Mouse (Mus musculus): ENCODE measurements around the gene Hivep3. TPM values are rescaled to one million over a fixed set of nuclear protein-coding genes. Genes with fewer than 3 reads are reported as not detected.
A peak's percentile ranks its signal among the peaks of the same experiment; 100 is the strongest.

The Hivep3 gene
- total RNA-seq, 2 experiments from 2014 or later, result 46.5 to 54.8 TPM

GRCm38 (mm10) chr4:119775913-119776312, 42.3 kb downstream of the Hivep3 start:
- no peak for TF ChIP-seq CTCF (conservative IDR thresholded peaks at IDR 0.05)
- no peak for DNase-seq (ENCODE audit: low spot score in 2 of 2)
- Histone ChIP-seq H3K4me3 (no peak overlapping the region), H3K27ac (no peak overlapping the region)

- Histone ChIP-seq H3K4me3 (no peak overlapping the region), H3K27ac (no peak overlapping the region)
- no peak for DNase-seq (ENCODE audit: low spot score in 2 of 2)
- TF ChIP-seq CTCF (conservative IDR thresholded peaks at IDR 0.05), result no peak
Observed at GRCm38 (mm10) chr4:119777146-119777545, 43.6 kb downstream of the Hivep3 start.

GRCm38 (mm10) chr4:119779561-119780400, 46.2 kb downstream of the Hivep3 start:
- Histone ChIP-seq H3K4me3 (no peak overlapping the region), H3K27ac (peak overlapping the region; percentile 11; the same call in 1 of the 2 replicates)
- peak in 1 of 2 experiments; percentile 37 for DNase-seq (ENCODE audit: low spot score in 2 of 2)
- TF ChIP-seq CTCF (conservative IDR thresholded peaks at IDR 0.05), result no peak

DNA sequence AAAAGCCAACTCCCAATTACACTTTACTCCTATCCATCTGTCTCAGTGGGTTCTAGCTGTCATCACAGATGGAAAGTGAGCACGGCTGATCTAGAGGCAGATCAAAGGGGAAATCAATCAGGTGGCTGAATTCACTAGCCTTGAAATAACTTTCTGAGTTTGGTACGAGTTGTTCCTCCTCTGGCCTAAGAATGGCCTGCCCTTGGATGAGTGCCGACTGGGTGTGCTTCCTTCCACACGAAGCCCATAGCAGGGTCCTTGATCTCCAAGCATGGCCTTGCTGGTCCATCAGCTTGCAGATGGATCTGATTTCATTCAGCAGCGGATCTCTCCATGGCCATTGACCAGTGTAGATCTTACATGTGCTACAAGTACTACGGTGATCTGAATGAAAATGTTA, 47.3 kb downstream of the Hivep3 start:
- Histone ChIP-seq H3K27ac (no peak overlapping the region), H3K4me3 (no peak overlapping the region)
- TF ChIP-seq CTCF (conservative IDR thresholded peaks at IDR 0.05), result no peak
- DNase-seq (ENCODE audit: low spot score in 2 of 2), result peak in 1 of 2 experiments; percentile 31

DNA sequence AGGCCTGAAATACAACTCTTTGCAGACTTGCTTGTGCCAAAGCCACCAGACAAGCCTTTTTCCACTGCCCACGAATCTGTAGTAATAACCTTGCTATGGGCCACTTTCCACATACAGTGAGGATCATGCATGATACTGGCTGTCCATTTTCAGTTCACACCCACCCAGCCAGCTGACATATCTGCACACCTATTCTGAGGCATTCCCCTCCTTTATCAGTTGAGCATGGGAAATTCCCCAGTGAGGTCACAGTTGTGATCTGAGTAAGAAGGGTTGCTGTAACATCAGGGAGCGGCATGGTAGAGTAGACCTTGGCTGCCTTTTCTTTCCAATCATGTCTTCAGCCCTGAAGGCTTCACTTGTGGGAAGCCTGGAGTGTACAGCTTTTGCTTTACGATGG, 51.4 kb downstream of the Hivep3 start:
- no peak overlapping the region for H3K4me3 ChIP-seq
- no peak overlapping the region for H3K27ac ChIP-seq
- TF ChIP-seq CTCF (conservative IDR thresholded peaks at IDR 0.05), result no peak
- no peak for DNase-seq (ENCODE audit: low spot score in 2 of 2)

DNA sequence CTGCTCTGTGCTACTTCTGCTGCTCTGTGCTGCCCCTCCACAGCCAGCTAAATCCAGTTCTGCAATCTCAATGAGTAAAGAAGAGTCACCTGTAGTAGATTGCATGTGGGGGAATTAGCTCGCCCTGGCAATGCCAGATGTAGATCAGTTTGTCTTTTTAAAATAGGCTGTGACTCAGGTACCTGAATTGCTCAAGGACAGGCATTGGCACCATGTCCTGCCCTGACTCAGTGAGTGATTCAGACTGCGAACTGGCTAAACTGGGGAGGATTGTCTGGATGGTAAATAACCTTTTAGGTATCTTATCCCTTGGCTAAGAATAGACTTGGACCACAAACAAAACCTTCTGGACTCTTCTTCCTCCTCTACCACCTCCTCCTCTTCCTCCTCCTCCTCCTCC, 52.7 kb downstream of the Hivep3 start:
- Histone ChIP-seq H3K27ac (peak overlapping the region; percentile 46; the same call in 1 of the 2 replicates), H3K4me3 (no peak overlapping the region)
- no peak for TF ChIP-seq CTCF (conservative IDR thresholded peaks at IDR 0.05)
- DNase-seq (ENCODE audit: low spot score in 2 of 2), result no peak

DNA sequence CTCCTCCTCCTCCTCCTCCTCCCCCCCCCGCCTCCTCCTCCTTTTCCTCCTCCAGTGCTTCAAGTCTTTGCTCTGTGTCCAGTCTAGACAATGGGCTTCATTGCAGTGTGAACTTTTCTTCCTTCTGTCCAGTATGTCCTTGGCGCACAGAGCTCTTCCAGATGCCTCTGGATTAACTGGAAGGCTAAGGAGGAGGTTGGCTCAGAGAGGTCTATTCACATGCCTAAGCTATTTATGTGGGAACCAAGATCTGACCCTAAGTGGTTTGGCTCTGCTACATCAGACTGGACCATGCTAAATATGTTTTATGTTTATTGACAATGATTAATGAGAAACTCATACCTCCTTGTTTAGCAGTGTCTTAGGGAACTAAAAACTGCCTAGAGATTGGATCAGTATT, 53.1 kb downstream of the Hivep3 start:
- H3K4me3 ChIP-seq, result no peak overlapping the region
- no peak for TF ChIP-seq CTCF (conservative IDR thresholded peaks at IDR 0.05)
- DNase-seq (ENCODE audit: low spot score in 2 of 2), result no peak
- H3K27ac ChIP-seq, result peak overlapping the region; percentile 28; the same call in 1 of the 2 replicates

DNA sequence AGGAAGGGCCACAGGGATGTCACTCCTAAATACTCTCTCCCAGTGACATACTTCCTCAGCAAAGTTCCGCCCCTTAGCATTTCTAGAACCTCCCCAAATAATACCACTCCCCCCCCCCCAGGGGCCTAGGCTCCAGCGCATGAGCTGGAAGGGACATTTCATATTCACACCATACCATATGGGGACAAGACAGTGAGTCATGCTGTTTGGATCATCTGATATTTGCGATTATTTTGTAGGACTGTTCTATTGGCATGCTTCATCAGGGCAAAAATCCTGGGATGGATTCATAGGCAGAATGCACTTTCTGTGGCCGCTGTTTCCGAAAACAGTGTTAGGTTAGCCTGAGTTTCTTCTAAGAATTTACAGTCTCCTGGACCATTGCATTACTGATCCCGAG, 55.2 kb downstream of the Hivep3 start:
- DNase-seq (ENCODE audit: low spot score in 2 of 2), result peak in 1 of 2 experiments; percentile 29
- Histone ChIP-seq H3K4me3 (no peak overlapping the region), H3K27ac (peak overlapping the region; percentile 40)
- TF ChIP-seq CTCF (conservative IDR thresholded peaks at IDR 0.05), result no peak

DNA sequence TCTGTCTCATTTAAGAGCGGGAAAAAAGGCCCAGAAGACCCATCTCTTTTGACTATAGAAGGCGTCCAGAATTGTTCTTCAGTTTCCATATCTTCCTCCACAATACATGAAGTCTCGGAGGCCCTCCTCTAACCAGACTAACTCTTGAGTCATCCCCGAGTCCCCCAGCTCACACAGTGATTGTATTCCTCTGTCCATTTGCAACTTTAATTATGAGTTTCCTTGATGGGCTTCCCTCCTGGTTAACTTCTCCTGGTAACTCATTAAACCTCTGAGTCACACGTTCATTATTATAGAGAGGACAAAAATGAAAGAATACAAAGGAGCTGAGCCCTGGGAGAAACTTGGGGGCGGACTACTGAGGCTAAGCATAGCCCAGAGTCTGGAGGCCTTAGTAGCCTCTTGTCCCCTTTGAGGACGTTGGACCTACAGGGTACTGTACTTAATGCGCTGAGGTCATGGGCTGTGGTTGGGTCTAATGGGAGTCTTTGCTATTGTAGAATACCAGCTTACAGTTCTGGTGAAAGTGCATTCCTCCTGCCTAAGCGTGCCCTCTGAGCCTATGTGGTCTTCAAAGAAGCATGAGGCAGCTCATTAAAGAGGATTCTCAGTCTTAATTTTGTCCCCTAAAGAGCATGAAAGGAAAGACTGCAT, 56.0 kb downstream of the Hivep3 start:
- Histone ChIP-seq H3K27ac (peak overlapping the region; percentile 40; the same call in 1 of the 2 replicates), H3K4me3 (no peak overlapping the region)
- no peak for TF ChIP-seq CTCF (conservative IDR thresholded peaks at IDR 0.05)
- no peak for DNase-seq (ENCODE audit: low spot score in 2 of 2)

DNA sequence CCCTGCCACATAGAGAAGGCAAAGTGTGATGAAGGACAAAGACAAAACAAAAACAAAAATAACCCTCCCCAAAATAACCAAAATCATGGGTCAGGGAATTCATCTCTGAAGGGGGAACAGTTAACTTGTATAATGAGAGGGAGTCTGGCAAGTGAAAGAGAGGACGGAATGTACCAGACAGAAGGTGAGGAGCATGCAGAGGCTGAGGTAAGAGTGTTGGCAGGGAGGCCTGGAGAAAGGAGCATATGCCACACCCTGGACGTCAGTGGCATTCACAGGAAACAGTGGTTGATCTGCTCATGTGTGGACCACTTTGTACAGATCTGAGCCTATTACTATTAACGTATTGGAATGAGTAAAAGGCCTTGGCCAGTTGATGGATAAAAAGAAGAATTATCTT, 65.3 kb downstream of the Hivep3 start:
- Histone ChIP-seq H3K4me3 (no peak overlapping the region), H3K27ac (no peak overlapping the region)
- DNase-seq (ENCODE audit: low spot score in 2 of 2), result no peak
- TF ChIP-seq CTCF (conservative IDR thresholded peaks at IDR 0.05), result no peak

DNA sequence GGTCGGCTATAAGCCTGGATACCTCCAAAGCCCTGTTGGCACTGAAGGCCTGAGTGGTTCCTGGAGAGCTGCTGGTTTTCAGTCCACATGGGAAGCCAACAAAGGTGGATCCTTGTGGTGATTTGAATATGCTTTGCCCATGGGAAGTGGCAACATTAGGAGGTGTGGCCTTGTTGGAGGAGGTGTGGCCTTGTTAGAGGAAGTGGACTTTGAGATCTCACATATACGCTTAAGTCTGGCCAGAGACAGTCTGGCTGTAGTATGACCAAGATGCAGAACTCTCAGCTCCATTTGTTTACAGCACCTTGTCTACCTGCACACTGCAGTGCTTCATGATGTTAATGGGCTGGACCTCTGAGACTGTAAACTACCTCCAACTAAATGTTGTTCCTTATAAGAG, 73.0 kb downstream of the Hivep3 start:
- no peak for TF ChIP-seq CTCF (conservative IDR thresholded peaks at IDR 0.05)
- no peak for DNase-seq (ENCODE audit: low spot score in 2 of 2)
- Histone ChIP-seq H3K27ac (no peak overlapping the region), H3K4me3 (no peak overlapping the region)

DNA sequence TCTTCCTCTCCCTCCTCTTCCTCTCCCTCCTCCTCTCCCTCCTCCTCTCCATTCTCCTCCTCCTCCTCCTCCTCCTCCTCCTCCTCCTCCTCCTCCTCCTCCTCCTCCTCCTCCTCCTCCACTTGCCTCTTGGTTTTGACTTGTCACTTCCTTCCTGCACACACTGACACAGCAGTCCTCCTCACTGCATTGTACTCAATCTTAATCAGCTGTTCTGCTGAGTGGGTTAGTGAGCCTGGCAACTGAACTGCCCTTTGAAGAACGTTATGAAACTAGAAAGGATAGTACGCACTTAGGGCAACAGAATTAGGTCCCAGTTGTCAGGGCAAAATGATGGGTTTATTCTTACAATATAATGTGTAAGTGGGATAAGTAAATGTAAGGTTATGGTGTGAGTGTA, 73.8 kb downstream of the Hivep3 start:
- Histone ChIP-seq H3K4me3 (no peak overlapping the region), H3K27ac (no peak overlapping the region)
- no peak for TF ChIP-seq CTCF (conservative IDR thresholded peaks at IDR 0.05)
- DNase-seq (ENCODE audit: low spot score in 2 of 2), result no peak

DNA sequence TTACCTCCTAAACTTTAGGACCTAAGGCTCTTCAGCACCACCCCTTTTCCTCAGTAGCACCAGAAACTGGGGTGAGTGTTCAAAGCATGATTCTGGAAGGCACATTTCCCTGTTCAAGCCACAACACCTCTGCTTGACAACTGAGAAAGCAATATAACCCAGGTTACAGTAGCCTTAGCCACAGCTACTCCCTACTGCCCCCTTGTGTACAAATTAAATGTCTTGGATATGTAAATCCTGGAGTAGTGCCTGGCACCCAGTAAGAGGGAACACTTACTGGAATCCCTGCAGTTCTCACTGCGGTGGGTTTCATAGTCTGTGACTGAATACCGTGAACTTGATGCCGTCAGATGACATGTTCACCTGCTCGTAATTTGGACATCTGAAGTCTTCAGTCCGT, 75.7 kb downstream of the Hivep3 start:
- Histone ChIP-seq H3K4me3 (no peak overlapping the region), H3K27ac (no peak overlapping the region)
- peak; percentile 85 for TF ChIP-seq CTCF (conservative IDR thresholded peaks at IDR 0.05)
- DNase-seq (ENCODE audit: low spot score in 2 of 2), result peak in 1 of 2 experiments; percentile 48
